Mouse (Mus musculus) testis, adult 2 months (tissue): ENCODE measurements around the gene Fjx1. TPM values are rescaled to one million over a fixed set of nuclear protein-coding genes. Genes with fewer than 3 reads are reported as not detected.
A peak's percentile ranks its signal among the peaks of the same experiment; 100 is the strongest.

Experiments used
- H3K27ac ChIP-seq: fragments of 200-500 bp; 2 replicates; pipeline ENCODE4 v1.5.1; 2012; ENCODE audit warnings: low read depth, low read length; ENCODE audit not compliant: control insufficient read depth, insufficient read depth
- H3K27me3 ChIP-seq: fragments of 200-500 bp; 2 replicates; pipeline ENCODE4 v1.6.1; 2012; ENCODE audit warnings: mild to moderate bottlenecking, low read length, moderate library complexity; ENCODE audit not compliant: control insufficient read depth, insufficient read depth
- H3K36me3 ChIP-seq: fragments of 200-500 bp; 2 replicates; pipeline ENCODE4 v1.6.1; 2012; ENCODE audit warnings: mild to moderate bottlenecking, low read length; ENCODE audit not compliant: control insufficient read depth, insufficient read depth
- H3K4me1 ChIP-seq: fragments of 200-500 bp; 2 replicates; pipeline ENCODE4 v1.6.1; 2012; ENCODE audit warnings: low read length; ENCODE audit not compliant: control insufficient read depth, insufficient read depth
- H3K4me3 ChIP-seq: fragments of 200-500 bp; 2 replicates; pipeline ENCODE4 v1.5.1; 2012; ENCODE audit warnings: low read depth, mild to moderate bottlenecking, low read length, moderate library complexity, mixed read lengths; ENCODE audit not compliant: control insufficient read depth
- CTCF ChIP-seq: fragments of 200-500 bp; IDR thresholded peaks from 2 replicates; pipeline ENCODE4 v1.5.1; 2012; ENCODE audit warnings: low read depth, mild to moderate bottlenecking, inconsistent platforms, low read length, moderate library complexity; ENCODE audit not compliant: control insufficient read depth, insufficient read depth, insufficient replicate concordance
- POLR2A ChIP-seq: fragments of 200-500 bp; IDR thresholded peaks from 2 replicates; pipeline ENCODE4 v1.6.1; 2012; ENCODE audit warnings: low read depth, mild to moderate bottlenecking, inconsistent platforms, low read length, moderate library complexity; ENCODE audit not compliant: control insufficient read depth
- polyA plus RNA-seq: library from polyadenylated mRNA; depleted of rRNA; stranded (reverse); fragments of >200 nt; gene quantifications from 2 replicates; pipeline ENCODE4 v1.2.3, GENCODE M21; 2012; rRNA removed

Fjx1 gene
- polyA plus RNA-seq = 0.30 and 0.35 TPM in 2 replicates

- no peak within 1 kb of the TSS for H3K27ac ChIP-seq
- H3K4me1 ChIP-seq = peaks cover 20% of the 10 kb centered on the region
- H3K4me3 ChIP-seq = peak within 1 kb of the TSS; percentile 69
- H3K27me3 ChIP-seq = no peaks in the 10 kb centered on the region
- TF ChIP-seq POLR2A (no peak), CTCF (no peak)
- no peaks in the 10 kb centered on the region for H3K36me3 ChIP-seq
Observed at GRCm38 (mm10) chr2:102451671-102452549, at the start of gene Fjx1. Fjx1 (minus strand) TSS chr2:102452499.

- no peak overlapping the region for H3K27ac ChIP-seq
- H3K27me3 ChIP-seq = no peaks in the 10 kb centered on the region
- no peaks in the 10 kb centered on the region for H3K36me3 ChIP-seq
- no peak for TF ChIP-seq CTCF
- no peak for TF ChIP-seq POLR2A
- no peak overlapping the region for H3K4me3 ChIP-seq
- no peaks in the 10 kb centered on the region for H3K4me1 ChIP-seq
Observed at GRCm38 (mm10) chr2:102500001-102500689, 47.8 kb upstream of the Fjx1 start.

- no peaks in the 10 kb centered on the region for H3K4me1 ChIP-seq
- H3K4me3 ChIP-seq = no peak overlapping the region
- no peaks in the 10 kb centered on the region for H3K36me3 ChIP-seq
- no peak overlapping the region for H3K27ac ChIP-seq
- TF ChIP-seq POLR2A (no peak), CTCF (no peak)
- no peaks in the 10 kb centered on the region for H3K27me3 ChIP-seq
Observed at GRCm38 (mm10) chr2:102480738-102481137, 28.4 kb upstream of the Fjx1 start.

GRCm38 (mm10) chr2:102476101-102476500 lies 23.8 kb upstream of the Fjx1 start:
- Histone ChIP-seq H3K27me3 (no peaks in the 10 kb centered on the region), H3K4me3 (no peak overlapping the region), H3K4me1 (no peaks in the 10 kb centered on the region), H3K36me3 (no peaks in the 10 kb centered on the region), H3K27ac (no peak overlapping the region)
- TF ChIP-seq POLR2A = no peak
- TF ChIP-seq CTCF = no peak

- no peak overlapping the region for H3K27ac ChIP-seq
- H3K27me3 ChIP-seq = no peaks in the 10 kb centered on the region
- H3K4me1 ChIP-seq = no peaks in the 10 kb centered on the region
- TF ChIP-seq POLR2A (no peak), CTCF (no peak)
- no peak overlapping the region for H3K4me3 ChIP-seq
- no peaks in the 10 kb centered on the region for H3K36me3 ChIP-seq
Observed at GRCm38 (mm10) chr2:102468645-102469044, 16.3 kb upstream of the Fjx1 start.

- Histone ChIP-seq H3K4me1 (no peaks in the 10 kb centered on the region), H3K36me3 (no peaks in the 10 kb centered on the region), H3K4me3 (no peak overlapping the region), H3K27me3 (no peaks in the 10 kb centered on the region), H3K27ac (no peak overlapping the region)
- TF ChIP-seq POLR2A (no peak), CTCF (no peak)
Observed at GRCm38 (mm10) chr2:102464342-102464732, 12.0 kb upstream of the Fjx1 start.

GRCm38 (mm10) chr2:102463587-102464341 lies 11.5 kb upstream of the Fjx1 start:
- TF ChIP-seq POLR2A (no peak), CTCF (no peak)
- H3K36me3 ChIP-seq = no peaks in the 10 kb centered on the region

More at GRCm38 (mm10) chr2:102463587-102464341, 11.5 kb upstream of the Fjx1 start:
- Histone ChIP-seq H3K4me1 (no peaks in the 10 kb centered on the region), H3K4me3 (no peak overlapping the region), H3K27ac (no peak overlapping the region), H3K27me3 (no peaks in the 10 kb centered on the region)
